Mouse (Mus musculus): Measurements from ENCODE around the gene Hist1h2ai. TPM values are rescaled to one million over a fixed set of nuclear protein-coding genes. Genes with fewer than 3 reads are reported as not detected.
"Not testable (repeated sequence)": the region's sequence is repeated elsewhere in the genome, so short reads cannot be mapped to it uniquely, and the experiment has no call there.

The Hist1h2ai gene
- polyA plus RNA-seq, 1 experiment from 2014 or later, result 13.7 TPM

GRCm38 (mm10) chr13:21717397-21718357, 1.5 kb downstream of the Hist1h2ai start, which contains the start of gene Hist1h3h:
TSS of gene Hist1h3h (plus strand) at chr13:21717659.
- H3K9me3 ChIP-seq (replicated peaks); H3K36me3 ChIP-seq; H3K27me3 ChIP-seq: not testable (repeated sequence)
- under 1% methylated on average over 28 of the region's 56 CpGs for WGBS
- Histone ChIP-seq H3K4me2 (replicated peaks) (peak within 1 kb of the TSS; percentile 69), H3K9ac (peak within 1 kb of the TSS; percentile 39), H3K27ac (replicated peaks) (peak within 1 kb of the TSS; percentile 92), H3K4me1 (peaks cover 35% of the 10 kb centered on the region), H3K4me3 (replicated peaks) (peak within 1 kb of the TSS; percentile 44)
- peak; percentile 65; the same call in 1 of the 2 replicates for ATAC-seq (ENCODE audit: insufficient number of reproducible peaks, low FRiP score, low TSS enrichment, low read depth)

DNA sequence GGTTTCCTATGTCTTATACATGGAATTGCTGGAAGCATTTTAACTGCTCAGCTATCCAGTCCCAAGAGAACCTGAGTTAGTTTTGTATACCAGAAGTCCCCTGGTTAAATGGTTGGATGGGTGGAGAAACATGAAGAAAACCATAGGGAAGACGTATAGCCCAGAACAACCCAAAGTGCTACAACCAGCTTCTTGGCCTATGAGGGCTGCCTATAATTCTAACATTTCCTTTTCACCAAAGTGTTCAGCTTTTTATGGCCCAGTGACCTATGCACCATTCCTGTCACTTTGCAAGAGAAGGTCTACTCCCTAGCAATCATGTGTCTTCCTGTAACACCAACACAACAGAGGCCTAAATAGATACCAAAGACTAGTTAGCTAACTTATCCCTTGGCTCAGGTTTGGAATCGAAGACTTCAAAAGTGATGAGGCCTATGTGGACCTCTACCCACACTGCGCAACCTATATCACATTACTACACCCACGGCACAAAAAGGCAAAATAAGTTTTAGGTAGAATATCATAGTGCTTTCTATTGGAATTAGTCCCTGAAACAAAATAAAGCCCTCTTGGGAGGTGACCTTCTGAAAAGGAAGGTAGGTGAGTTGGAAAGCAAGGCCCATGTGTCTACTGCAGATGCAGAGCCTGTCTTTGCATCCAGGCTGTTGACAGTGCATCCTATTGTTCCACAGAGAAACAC, 2.3 kb downstream of the Hist1h2ai start:
- no peak for ATAC-seq (ENCODE audit: insufficient number of reproducible peaks, low FRiP score, low TSS enrichment, low read depth)
- Histone ChIP-seq H3K4me1 (peaks cover 36% of the 10 kb centered on the region), H3K27me3 (no peaks in the 10 kb centered on the region), H3K9me3 (replicated peaks) (no peaks in the 10 kb centered on the region), H3K36me3 (no peaks in the 10 kb centered on the region), H3K9ac (peak overlapping the region; percentile 31), H3K4me2 (replicated peaks) (peak overlapping the region; percentile 55), H3K4me3 (replicated peaks) (peak overlapping the region; percentile 44), H3K27ac (replicated peaks) (peak overlapping the region; percentile 81)
- 43% methylated on average over 4 of the region's 4 CpGs for WGBS

- H3K9me3 ChIP-seq (replicated peaks); ATAC-seq (ENCODE audit: insufficient number of reproducible peaks, low FRiP score, low TSS enrichment, low read depth); H3K36me3 ChIP-seq; H3K27me3 ChIP-seq: not testable (repeated sequence)
- H3K4me2 ChIP-seq (replicated peaks), result peak overlapping the region; percentile 64
- 2% methylated on average over 21 of the region's 44 CpGs for WGBS
- H3K4me3 ChIP-seq (replicated peaks), result peak overlapping the region; percentile 43
- H3K4me1 ChIP-seq, result peaks cover 27% of the 10 kb centered on the region
- H3K27ac ChIP-seq (replicated peaks), result peak overlapping the region; percentile 88
- peak overlapping the region; percentile 23; the same call in 1 of the 2 replicates for H3K9ac ChIP-seq
These were observed 5.0 kb downstream of the Hist1h2ai start for GRCm38 (mm10) chr13:21721107-21721756.

- peak; percentile 96 for ATAC-seq (ENCODE audit: insufficient number of reproducible peaks, low FRiP score, low TSS enrichment, low read depth)
- peaks cover 24% of the 10 kb centered on the region for H3K4me1 ChIP-seq
These were observed 5.6 kb downstream of the Hist1h2ai start, which contains the start of gene Hist1h2bm for GRCm38 (mm10) chr13:21721757-21722372. TSS of gene Hist1h2bm (plus strand) at chr13:21722044.

GRCm38 (mm10) chr13:21722373-21722925, 6.2 kb downstream of the Hist1h2ai start:
- no peaks in the 10 kb centered on the region for H3K9me3 ChIP-seq (replicated peaks)
- peak overlapping the region; percentile 43 for H3K4me3 ChIP-seq (replicated peaks)
- no peaks in the 10 kb centered on the region for H3K36me3 ChIP-seq
- peak overlapping the region; percentile 37; the same call in 1 of the 2 replicates for H3K9ac ChIP-seq
- 0 out of 2 replicates have a peak, but pooled peaks have one; percentile 1 for ATAC-seq (ENCODE audit: insufficient number of reproducible peaks, low FRiP score, low TSS enrichment, low read depth)
- H3K4me1 ChIP-seq, result peaks cover 21% of the 10 kb centered on the region
- H3K27ac ChIP-seq (replicated peaks), result peak overlapping the region; percentile 88
- H3K4me2 ChIP-seq (replicated peaks), result peak overlapping the region; percentile 64
- WGBS, result 2% methylated on average over 11 of the region's 11 CpGs
- no peaks in the 10 kb centered on the region for H3K27me3 ChIP-seq

More at GRCm38 (mm10) chr13:21721757-21722372, 5.6 kb downstream of the Hist1h2ai start, which contains the start of gene Hist1h2bm:
- not testable (repeated sequence) for H3K36me3 ChIP-seq; H3K27me3 ChIP-seq; H3K9me3 ChIP-seq (replicated peaks)
- under 1% methylated on average over 37 of the region's 37 CpGs for WGBS
- Histone ChIP-seq H3K4me3 (replicated peaks) (peak within 1 kb of the TSS; percentile 43), H3K9ac (peak within 1 kb of the TSS; percentile 37), H3K27ac (replicated peaks) (peak within 1 kb of the TSS; percentile 88), H3K4me2 (replicated peaks) (peak within 1 kb of the TSS; percentile 64)

DNA sequence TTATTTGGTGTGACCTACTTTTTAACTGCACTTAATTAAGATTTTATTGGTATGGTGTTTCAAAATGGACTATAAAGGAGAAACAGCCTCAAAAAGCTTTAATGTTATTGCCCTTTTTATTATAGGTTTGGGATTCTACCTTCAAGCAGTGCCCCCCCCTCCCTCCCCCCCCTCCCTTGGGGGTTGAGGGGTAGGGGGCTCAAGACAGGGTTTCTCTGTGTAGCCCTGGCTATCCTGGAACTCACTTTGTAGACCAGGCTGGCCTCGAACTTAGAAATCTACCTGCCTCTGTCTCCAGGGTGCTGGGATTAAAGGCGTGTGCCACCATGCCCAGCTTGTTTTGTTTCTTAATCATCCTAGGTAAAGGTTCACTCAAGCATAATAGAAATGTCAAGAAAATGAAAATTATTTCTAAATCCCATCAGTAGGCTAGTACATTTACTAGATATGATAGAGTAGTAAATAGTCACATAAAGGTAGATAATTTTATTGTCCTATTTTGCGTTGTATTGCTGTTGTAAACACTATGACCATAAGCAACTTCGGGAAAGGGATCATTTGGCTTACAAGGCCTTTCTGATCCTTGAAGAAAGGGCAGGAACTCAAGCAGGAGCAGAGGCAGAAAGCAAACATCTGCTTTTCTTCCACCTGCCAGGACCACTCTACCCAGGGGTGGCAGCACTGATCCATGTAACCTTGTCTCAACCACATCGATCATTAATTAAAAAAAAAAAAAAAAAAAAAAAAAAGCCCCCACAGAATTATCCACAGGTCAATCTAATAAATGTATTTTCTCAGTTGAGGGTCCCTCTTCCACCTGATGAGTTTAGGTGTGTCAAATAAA, 7.0 kb downstream of the Hist1h2ai start:
- Histone ChIP-seq H3K4me3 (replicated peaks) (no peak overlapping the region), H3K27ac (replicated peaks) (peak overlapping the region; percentile 88; the same call in 1 of the 2 replicates), H3K4me1 (peaks cover 17% of the 10 kb centered on the region), H3K4me2 (replicated peaks) (peak overlapping the region; percentile 64), H3K36me3 (no peaks in the 10 kb centered on the region), H3K9me3 (replicated peaks) (no peaks in the 10 kb centered on the region), H3K9ac (no peak overlapping the region), H3K27me3 (no peaks in the 10 kb centered on the region)
- WGBS, result 33% methylated on average over 5 of the region's 5 CpGs
- ATAC-seq (ENCODE audit: insufficient number of reproducible peaks, low FRiP score, low TSS enrichment, low read depth), result no peak

DNA sequence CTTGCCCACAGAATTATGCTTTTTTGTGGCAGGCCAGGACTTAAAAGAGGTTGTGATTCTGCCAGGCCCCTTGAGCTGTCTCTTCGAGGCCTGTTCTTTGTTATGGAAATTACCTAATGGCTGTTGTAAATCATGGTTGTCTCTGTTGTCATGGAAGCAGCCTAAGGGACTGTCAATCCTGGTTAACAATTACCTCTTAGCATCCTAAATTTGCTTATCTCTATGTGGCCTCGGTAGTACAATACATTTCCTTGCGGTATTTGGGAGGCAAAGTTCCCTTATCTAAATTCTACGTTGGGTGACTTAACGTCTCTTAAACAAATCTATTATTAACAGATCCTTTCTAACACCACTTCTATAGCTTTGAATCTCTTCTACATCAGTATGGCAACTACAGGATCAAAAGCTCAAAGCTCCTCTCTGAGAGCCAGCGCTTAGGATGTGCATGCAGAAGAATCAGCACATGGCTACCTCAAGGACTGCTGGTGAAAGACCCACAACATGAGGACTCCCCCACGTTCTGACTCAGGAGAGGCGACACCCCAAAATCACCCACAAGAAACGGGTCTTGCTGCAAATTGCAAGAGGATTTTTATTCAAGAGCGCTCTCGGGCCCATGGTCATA, 11.8 kb downstream of the Hist1h2ai start:
- H3K9ac ChIP-seq, result no peak overlapping the region
- H3K4me3 ChIP-seq (replicated peaks), result no peak overlapping the region
- H3K4me2 ChIP-seq (replicated peaks), result no peak overlapping the region
- no peaks in the 10 kb centered on the region for H3K27me3 ChIP-seq
- ATAC-seq (ENCODE audit: insufficient number of reproducible peaks, low FRiP score, low TSS enrichment, low read depth), result no peak
- no peaks in the 10 kb centered on the region for H3K4me1 ChIP-seq
- no peaks in the 10 kb centered on the region for H3K36me3 ChIP-seq
- H3K9me3 ChIP-seq (replicated peaks), result no peaks in the 10 kb centered on the region
- 39% methylated on average over 11 of the region's 11 CpGs for WGBS
- H3K27ac ChIP-seq (replicated peaks), result no peak overlapping the region

DNA sequence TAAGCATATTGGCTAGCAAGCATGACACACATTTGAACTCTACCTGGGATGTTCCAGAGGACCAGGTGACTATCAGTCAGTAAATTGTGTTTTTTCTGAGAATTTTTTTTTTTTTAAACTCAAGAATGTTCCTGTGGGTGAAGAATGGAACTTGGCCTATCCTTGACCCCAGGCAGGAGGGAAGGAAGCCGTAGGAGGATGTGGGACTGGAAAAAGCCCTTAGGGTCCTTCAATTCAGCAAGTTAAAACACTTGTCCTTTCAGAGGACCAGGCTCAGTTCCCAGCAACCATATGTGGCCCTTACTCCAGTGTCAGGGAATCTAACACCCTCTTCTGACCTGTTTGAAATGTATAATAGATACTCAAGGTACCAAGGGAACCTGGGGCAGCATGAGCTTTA, 13.3 kb downstream of the Hist1h2ai start:
- 36% methylated on average over 1 of the region's 1 CpGs for WGBS
- Histone ChIP-seq H3K27ac (replicated peaks) (no peak overlapping the region), H3K4me2 (replicated peaks) (no peak overlapping the region), H3K36me3 (no peaks in the 10 kb centered on the region), H3K4me1 (peaks cover 6% of the 10 kb centered on the region), H3K27me3 (no peaks in the 10 kb centered on the region), H3K4me3 (replicated peaks) (no peak overlapping the region), H3K9ac (no peak overlapping the region), H3K9me3 (replicated peaks) (no peaks in the 10 kb centered on the region)
- no peak for ATAC-seq (ENCODE audit: insufficient number of reproducible peaks, low FRiP score, low TSS enrichment, low read depth)

DNA sequence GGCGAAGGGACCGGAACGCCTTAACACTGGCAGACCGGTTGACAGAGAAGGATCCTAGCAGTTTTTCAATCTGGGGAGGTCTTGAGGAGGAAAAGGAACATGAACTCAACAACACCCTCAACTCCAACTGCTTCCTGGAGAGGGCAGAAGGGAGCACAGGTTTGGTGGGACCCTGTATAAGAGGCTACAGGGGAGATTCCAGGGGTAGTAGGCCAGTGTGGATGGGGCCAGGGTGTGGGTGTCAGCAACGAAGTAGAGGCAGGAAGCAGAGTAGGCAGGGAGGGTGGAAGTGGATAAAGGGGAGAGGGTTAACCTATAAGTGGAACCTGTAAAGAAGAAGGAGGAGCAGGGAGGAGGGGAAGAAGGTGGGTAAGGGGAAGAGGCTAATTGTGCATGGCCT, 17.2 kb downstream of the Hist1h2ai start:
- H3K9me3 ChIP-seq (replicated peaks), result no peaks in the 10 kb centered on the region
- H3K4me3 ChIP-seq (replicated peaks), result no peak overlapping the region
- H3K27ac ChIP-seq (replicated peaks), result no peak overlapping the region
- H3K4me1 ChIP-seq, result peaks cover 9% of the 10 kb centered on the region
- no peak for ATAC-seq (ENCODE audit: insufficient number of reproducible peaks, low FRiP score, low TSS enrichment, low read depth)
- 69% methylated on average over 5 of the region's 5 CpGs for WGBS
- no peaks in the 10 kb centered on the region for H3K36me3 ChIP-seq
- no peak overlapping the region for H3K4me2 ChIP-seq (replicated peaks)
- H3K27me3 ChIP-seq, result no peaks in the 10 kb centered on the region
- H3K9ac ChIP-seq, result no peak overlapping the region

All from embryonic facial prominence, embryonic 15.5 days (tissue).